Mouse (Mus musculus) gonadal fat pad, adult 2 months (tissue): ENCODE results near the gene 2200002D01Rik. TPM values are rescaled to one million over a fixed set of nuclear protein-coding genes. Genes with fewer than 3 reads are reported as not detected.

Experiments used
- DNase-seq: peaks from one replicate; pipeline ENCODE4 v3.0.0-alpha.2; 2012; ENCODE audit warnings: low read depth
- polyA plus RNA-seq: library from polyadenylated mRNA; depleted of rRNA; stranded (reverse); fragments of >200 nt; gene quantifications from 2 replicates; pipeline ENCODE4 v1.2.3, GENCODE M21; 2012

2200002D01Rik gene
- polyA plus RNA-seq, 1 experiment: 2.1 TPM

- no peak for DNase-seq
These were observed 31.7 kb upstream of the 2200002D01Rik start for GRCm38 (mm10) chr7:29279924-29280323.

GRCm38 (mm10) chr7:29279261-29279660 is 31.0 kb upstream of the 2200002D01Rik start:
- DNase-seq: no peak

DNA sequence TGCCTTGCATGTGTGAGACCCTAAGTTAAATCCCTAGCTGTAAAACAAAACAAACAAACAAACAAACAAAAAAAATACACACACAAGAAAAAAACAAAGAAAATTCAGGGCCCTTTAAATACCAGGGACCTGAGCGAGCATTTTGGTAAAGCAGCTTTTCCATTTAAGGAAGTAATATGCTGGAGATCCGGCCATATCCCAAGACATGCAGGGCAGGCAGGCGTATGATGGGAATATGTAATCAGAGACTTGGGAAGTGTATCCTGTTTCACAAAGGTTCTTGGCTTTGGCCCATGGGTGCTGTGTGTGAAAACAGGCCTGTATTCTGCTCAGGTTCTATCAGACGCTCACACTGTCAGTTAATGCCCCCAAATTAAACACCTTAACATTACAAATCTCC is 29.2 kb upstream of the 2200002D01Rik start:
- DNase-seq: no peak

- DNase-seq: no peak
These were observed 28.4 kb upstream of the 2200002D01Rik start for GRCm38 (mm10) chr7:29276715-29277114.

- DNase-seq: no peak
These were observed 23.6 kb upstream of the 2200002D01Rik start for GRCm38 (mm10) chr7:29271687-29272465.

DNA sequence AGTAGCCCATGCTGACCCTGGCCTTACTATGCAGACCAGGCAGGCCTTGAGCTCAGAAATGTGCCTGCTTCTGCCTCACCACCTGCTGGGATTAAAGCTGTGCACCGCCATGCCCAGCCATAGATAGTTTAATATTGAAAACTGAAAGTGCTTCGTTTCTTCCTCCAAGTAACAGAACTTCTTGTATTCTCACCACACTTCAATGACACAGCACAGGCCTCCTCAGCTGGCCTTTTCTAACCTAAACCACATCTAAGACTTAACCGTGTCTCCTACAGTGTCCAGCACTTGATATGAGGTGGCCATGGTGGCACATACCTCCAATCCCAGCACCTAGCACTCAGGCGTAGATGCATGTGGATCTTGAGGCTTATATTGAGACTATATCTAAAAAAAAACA is 22.2 kb upstream of the 2200002D01Rik start:
- no peak for DNase-seq

DNA sequence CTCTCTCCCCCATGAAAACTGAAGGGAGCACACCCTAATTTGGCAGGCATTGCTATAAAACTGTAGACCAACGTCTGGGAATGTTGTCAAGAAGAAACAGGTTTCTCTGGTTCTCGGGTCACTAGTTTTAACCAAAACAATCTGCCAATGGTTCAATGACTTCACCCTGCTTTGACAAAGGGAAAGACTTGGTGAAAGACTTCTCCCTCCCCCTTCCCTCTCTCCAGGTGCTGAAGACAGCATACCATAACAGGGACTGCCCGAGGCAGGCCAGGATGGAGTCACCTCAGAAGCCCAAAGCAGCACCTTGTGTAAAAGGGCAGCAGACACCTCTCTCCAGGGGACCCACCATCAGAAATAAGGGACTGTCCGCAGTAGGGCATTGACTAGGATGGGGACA is 18.7 kb upstream of the 2200002D01Rik start:
- peak; percentile 95 for DNase-seq

GRCm38 (mm10) chr7:29265636-29266035 is 17.4 kb upstream of the 2200002D01Rik start:
- DNase-seq: no peak

GRCm38 (mm10) chr7:29263831-29264230 is 15.6 kb upstream of the 2200002D01Rik start:
- no peak for DNase-seq

- DNase-seq: no peak
These were observed 13.9 kb upstream of the 2200002D01Rik start for GRCm38 (mm10) chr7:29262151-29262550.

- no peak for DNase-seq
These were observed 11.8 kb upstream of the 2200002D01Rik start for GRCm38 (mm10) chr7:29259781-29260730.

DNA sequence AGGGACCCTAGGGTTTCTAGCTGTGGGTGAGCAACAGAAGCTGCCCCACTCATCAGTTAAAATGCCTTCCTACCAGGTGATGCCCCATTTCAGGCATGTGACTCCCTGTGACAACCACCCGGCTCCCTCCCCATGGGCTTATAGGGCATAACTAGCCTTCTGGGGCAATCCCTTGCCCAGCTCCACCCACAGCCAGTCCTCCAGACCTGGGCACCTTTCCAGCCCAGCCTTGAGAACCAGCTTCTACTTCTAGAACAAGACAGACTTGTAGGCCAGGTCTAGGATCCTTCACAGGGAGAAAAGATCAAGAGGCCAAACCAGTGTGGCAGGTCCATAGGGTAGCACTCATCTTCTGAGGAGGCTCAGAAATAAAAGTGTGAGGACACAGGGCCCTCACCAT is 9.1 kb upstream of the 2200002D01Rik start:
- DNase-seq: no peak

GRCm38 (mm10) chr7:29255875-29256274 is 7.6 kb upstream of the 2200002D01Rik start:
- DNase-seq: no peak

GRCm38 (mm10) chr7:29253842-29254241 is 5.6 kb upstream of the 2200002D01Rik start:
- no peak for DNase-seq

- no peak for DNase-seq
These were observed 2.9 kb upstream of the 2200002D01Rik start for GRCm38 (mm10) chr7:29251166-29251565.

GRCm38 (mm10) chr7:29247706-29248105 is 560 bp downstream of the 2200002D01Rik start:
- DNase-seq: no peak

DNA sequence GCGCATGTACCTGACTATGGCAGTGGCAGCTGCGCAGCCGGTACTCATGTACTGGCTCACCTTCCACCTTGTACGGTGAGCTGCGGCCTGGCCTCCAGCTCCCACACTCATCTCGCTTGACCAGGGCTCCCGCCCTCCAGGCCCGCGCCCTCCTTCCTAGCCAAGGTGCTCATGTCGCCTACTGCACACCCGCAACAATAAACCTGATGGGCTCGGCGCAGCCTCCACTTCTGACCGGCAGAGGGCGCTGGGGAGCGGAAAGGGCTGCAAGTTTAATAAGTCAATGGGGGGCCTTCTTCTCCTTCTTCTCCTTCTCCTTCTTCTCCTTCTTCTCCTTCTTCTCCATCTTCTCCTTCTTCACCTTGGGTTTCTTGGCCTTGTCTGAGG is 959 bp downstream of the 2200002D01Rik start:
- no peak for DNase-seq

DNA sequence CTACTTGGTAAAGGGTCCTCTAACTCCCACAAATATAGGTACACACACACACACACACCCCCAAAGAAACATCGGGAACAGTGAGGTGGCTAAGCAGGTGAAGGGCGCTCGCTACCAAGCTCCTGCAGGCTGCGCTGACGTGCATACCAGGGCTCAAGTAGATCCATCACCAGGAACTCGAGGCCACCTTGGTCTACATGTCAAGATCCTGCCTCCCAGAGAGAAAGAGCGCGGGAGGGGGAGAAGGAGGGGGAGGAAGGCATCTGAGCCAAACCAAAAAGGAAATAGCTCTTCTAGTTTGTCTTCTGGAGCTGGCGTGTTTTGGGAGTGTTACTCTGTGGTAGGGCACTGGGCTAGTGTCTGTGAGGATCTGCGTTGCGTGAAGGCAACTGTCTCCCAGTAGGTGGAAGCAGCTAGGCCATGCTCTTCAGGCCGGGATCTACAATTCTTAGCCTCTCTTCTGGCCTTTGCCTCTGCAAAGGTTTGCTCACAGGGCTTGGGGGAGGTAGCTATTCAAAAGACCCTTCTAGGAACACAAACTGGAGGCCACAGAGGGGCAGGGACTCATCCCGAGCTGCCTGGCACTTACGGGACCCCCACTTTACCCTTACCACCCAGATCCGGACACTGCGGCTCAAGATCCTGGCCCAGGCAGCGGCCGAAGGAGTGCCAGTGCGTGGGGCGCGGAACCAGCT is 1.5 kb downstream of the 2200002D01Rik start:
- no peak for DNase-seq

DNA sequence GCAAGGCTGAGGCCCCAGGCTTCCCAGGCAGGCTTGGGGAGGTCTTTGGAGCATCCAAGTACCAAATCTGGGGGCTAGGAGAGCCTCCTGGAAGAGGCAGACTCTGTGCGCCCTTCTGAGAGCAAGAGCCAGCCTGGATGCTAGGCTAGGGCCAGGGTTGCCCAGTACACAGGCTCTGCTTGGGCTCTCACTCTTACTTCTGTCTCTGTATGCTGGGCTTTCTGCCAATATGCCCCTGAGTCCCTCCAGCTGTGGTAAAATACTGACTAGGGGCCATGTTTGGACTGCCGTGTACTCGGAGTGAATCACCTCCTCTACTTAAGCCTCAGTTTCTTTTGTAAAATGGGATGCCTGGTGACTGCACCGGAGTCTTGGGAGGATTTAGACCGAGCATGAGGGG is 2.3 kb downstream of the 2200002D01Rik start:
- no peak for DNase-seq

- no peak for DNase-seq
These were observed 3.4 kb downstream of the 2200002D01Rik start for GRCm38 (mm10) chr7:29244732-29245416.
